Mouse (Mus musculus) embryonic facial prominence, embryonic 15.5 days (tissue): Measurements from ENCODE around the gene Il22ra1. TPM values are rescaled to one million over a fixed set of nuclear protein-coding genes. Genes with fewer than 3 reads are reported as not detected.

Experiments used
- ATAC-seq: fragments of 200-750 bp; cut with Nextera tagmentation; 2 replicates; pipeline ENCODE4 v1.8.0; 2017; ENCODE audit warnings: low read depth, moderate TSS enrichment; ENCODE audit not compliant: insufficient number of reproducible peaks, low FRiP score, low TSS enrichment
- H3K27ac ChIP-seq: fragments of 300-500 bp; sonication (generic); replicated peaks from 2 replicates; pipeline ENCODE4 v1.5.1; 2015; ENCODE audit warnings: mild to moderate bottlenecking, inconsistent platforms
- H3K27me3 ChIP-seq: fragments of 300-500 bp; sonication (generic); 2 replicates; pipeline ENCODE4 v1.6.1; 2015; ENCODE audit warnings: inconsistent platforms
- H3K36me3 ChIP-seq: fragments of 300-500 bp; sonication (generic); 2 replicates; pipeline ENCODE4 v1.6.1; 2015; ENCODE audit warnings: mild to moderate bottlenecking, inconsistent platforms
- H3K4me1 ChIP-seq: fragments of 300-500 bp; sonication (generic); 2 replicates; pipeline ENCODE4 v1.6.1; 2015; ENCODE audit warnings: inconsistent platforms
- H3K4me2 ChIP-seq: fragments of 300-500 bp; sonication (generic); replicated peaks from 2 replicates; pipeline ENCODE4 v1.6.1; 2015; ENCODE audit warnings: mild to moderate bottlenecking, inconsistent platforms
- H3K4me3 ChIP-seq: fragments of 300-500 bp; sonication (generic); replicated peaks from 2 replicates; pipeline ENCODE4 v1.5.1; 2015; ENCODE audit warnings: mild to moderate bottlenecking, inconsistent platforms
- H3K9ac ChIP-seq: fragments of 300-500 bp; sonication (generic); 2 replicates; pipeline ENCODE4 v1.6.1; 2015; ENCODE audit warnings: inconsistent platforms
- H3K9me3 ChIP-seq: fragments of 300-500 bp; sonication (generic); replicated peaks from 2 replicates; pipeline ENCODE4 v1.6.1; 2016; ENCODE audit warnings: inconsistent platforms
- WGBS: fragments of 180-500 bp; shearing (Covaris S2); methylation state at CpG from one replicate; pipeline ENCODE4 v1.1.7; 2015; 5-methylcytosine and 5-hydroxymethylcytosine counted together
- polyA plus RNA-seq: library from polyadenylated mRNA; unstranded; fragments of >200 nt; fragmentation: Nextera tagmentation; extraction: Ambion mirVana; gene quantifications from 2 replicates; pipeline ENCODE4 v1.2.1, GENCODE M21; 2015

Gene Il22ra1
- polyA plus RNA-seq, 1 experiment from 2014 or later: 1.1 TPM

- H3K36me3 ChIP-seq: no peaks in the 10 kb centered on the region
- H3K9ac ChIP-seq: no peak overlapping the region
- H3K27ac ChIP-seq: no peak overlapping the region
- ATAC-seq: no peak
- H3K4me3 ChIP-seq: no peak overlapping the region
- no peaks in the 10 kb centered on the region for H3K9me3 ChIP-seq
- H3K27me3 ChIP-seq: no peaks in the 10 kb centered on the region
- WGBS: 96% methylated on average over 14 of the region's 14 CpGs
- H3K4me2 ChIP-seq: no peak overlapping the region
- H3K4me1 ChIP-seq: no peaks in the 10 kb centered on the region
These were observed 5.9 kb downstream of the Il22ra1 start for GRCm38 (mm10) chr4:135733901-135734300.

GRCm38 (mm10) chr4:135736903-135737302 lies 8.9 kb downstream of the Il22ra1 start:
- H3K27ac ChIP-seq: no peak overlapping the region
- no peak overlapping the region for H3K9ac ChIP-seq
- WGBS: 70% methylated on average over 3 of the region's 3 CpGs
- no peaks in the 10 kb centered on the region for H3K27me3 ChIP-seq
- no peaks in the 10 kb centered on the region for H3K9me3 ChIP-seq
- ATAC-seq: no peak
- no peak overlapping the region for H3K4me2 ChIP-seq
- H3K4me1 ChIP-seq: no peaks in the 10 kb centered on the region
- no peaks in the 10 kb centered on the region for H3K36me3 ChIP-seq
- H3K4me3 ChIP-seq: no peak overlapping the region

GRCm38 (mm10) chr4:135738237-135738636 lies 10.3 kb downstream of the Il22ra1 start:
- Histone ChIP-seq H3K4me1 (no peaks in the 10 kb centered on the region), H3K27me3 (no peaks in the 10 kb centered on the region), H3K9ac (no peak overlapping the region), H3K9me3 (no peaks in the 10 kb centered on the region), H3K36me3 (no peaks in the 10 kb centered on the region), H3K4me2 (no peak overlapping the region), H3K27ac (no peak overlapping the region), H3K4me3 (no peak overlapping the region)
- 64% methylated on average over 5 of the region's 5 CpGs for WGBS
- no peak for ATAC-seq

- WGBS: 61% methylated on average over 7 of the region's 7 CpGs
These were observed 11.2 kb downstream of the Il22ra1 start for GRCm38 (mm10) chr4:135739148-135739547.

DNA sequence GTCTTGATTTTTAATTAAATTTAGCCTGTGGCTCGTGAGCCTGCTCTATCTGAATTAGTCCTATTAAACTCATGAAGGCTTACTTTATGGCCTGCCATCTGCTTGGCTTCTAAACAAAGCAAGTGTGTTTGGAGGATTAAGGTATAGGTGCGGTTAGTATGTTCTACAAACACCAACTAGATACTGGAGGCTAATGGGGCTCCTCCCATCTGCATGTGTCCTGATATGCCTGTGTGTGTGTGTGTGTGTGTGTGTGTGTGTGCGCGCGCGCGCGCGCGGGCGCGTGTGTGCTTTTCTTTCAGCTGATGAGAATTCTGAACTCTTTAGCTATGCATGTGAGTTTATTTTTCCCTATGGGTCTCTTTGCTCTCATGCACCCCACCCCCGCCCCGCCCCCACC lies 11.7 kb downstream of the Il22ra1 start:
- ATAC-seq: no peak
- H3K9me3 ChIP-seq: no peaks in the 10 kb centered on the region

More at GRCm38 (mm10) chr4:135739148-135739547, 11.2 kb downstream of the Il22ra1 start:
- no peak for ATAC-seq
- Histone ChIP-seq H3K4me2 (no peak overlapping the region), H3K4me3 (no peak overlapping the region), H3K27ac (no peak overlapping the region), H3K9ac (no peak overlapping the region), H3K27me3 (no peaks in the 10 kb centered on the region), H3K36me3 (no peaks in the 10 kb centered on the region), H3K9me3 (no peaks in the 10 kb centered on the region), H3K4me1 (no peaks in the 10 kb centered on the region)

DNA sequence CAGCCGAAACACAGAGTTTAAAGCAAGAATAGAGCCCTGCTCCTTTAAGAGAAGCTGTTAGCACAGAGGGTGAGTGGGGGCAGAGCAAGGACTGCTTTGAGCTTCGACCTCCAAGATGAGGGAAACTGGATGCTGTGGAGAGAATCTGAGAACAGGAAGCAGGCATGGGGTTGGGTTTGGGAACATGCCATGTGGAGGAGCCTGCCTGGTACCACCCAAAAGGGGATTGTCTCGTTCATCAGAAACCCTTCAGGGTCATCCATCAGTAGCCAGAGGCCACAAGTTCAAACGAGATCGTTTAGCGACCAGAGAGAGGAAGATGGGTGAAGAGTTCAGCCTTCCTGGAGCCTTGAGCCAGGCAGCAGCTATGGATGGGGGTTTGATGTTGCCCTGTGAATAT lies 15.5 kb downstream of the Il22ra1 start:
- Histone ChIP-seq H3K4me1 (no peaks in the 10 kb centered on the region), H3K9ac (no peak overlapping the region), H3K36me3 (no peaks in the 10 kb centered on the region), H3K27me3 (no peaks in the 10 kb centered on the region), H3K27ac (no peak overlapping the region), H3K4me2 (no peak overlapping the region), H3K4me3 (no peak overlapping the region), H3K9me3 (no peaks in the 10 kb centered on the region)
- ATAC-seq: no peak
- WGBS: 24% methylated on average over 6 of the region's 6 CpGs

More for the DNA sequence above, 11.7 kb downstream of the Il22ra1 start:
- whole genome bisulfite sequencing: 93% methylated on average over 14 of the region's 14 CpGs
- H3K27ac ChIP-seq: no peak overlapping the region
- no peak overlapping the region for H3K4me2 ChIP-seq
- no peak overlapping the region for H3K9ac ChIP-seq
- H3K4me1 ChIP-seq: no peaks in the 10 kb centered on the region
- H3K4me3 ChIP-seq: no peak overlapping the region
- H3K27me3 ChIP-seq: no peaks in the 10 kb centered on the region
- H3K36me3 ChIP-seq: no peaks in the 10 kb centered on the region

DNA sequence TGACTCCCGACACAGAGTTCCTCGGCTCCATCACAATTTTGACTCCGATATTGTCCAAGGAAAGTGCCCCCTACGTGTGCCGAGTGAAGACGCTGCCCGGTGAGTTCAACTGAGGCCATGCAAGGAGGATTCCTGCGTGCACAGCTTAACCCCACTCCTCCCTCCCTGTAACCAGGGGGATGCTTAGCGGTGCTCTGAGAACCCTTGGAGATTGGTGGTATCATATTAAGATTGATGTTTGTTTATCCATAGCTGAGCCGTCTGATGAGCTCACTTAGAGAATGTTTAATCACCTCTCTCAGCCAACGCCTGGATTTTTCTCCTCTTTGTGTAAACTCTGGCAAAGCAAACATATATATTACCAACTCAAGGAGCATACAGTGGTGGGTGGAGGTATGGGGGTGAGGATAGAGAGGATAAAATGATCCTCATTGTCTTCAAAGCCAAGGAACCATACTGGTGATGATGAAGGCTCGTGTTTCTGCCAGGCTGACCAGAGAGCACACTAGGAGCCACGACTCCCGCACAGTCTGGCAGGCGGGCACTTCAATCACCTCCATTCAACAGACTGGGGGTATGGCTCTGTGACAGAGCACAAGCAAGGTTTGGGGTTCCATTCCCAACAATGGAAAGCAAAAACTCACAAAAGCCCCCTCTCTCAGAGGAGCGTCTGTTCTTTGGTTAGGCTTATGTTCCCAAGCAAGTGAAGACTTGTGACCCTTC lies 16.9 kb downstream of the Il22ra1 start:
- Histone ChIP-seq H3K9ac (no peak overlapping the region), H3K27me3 (no peaks in the 10 kb centered on the region), H3K4me1 (no peaks in the 10 kb centered on the region), H3K36me3 (no peaks in the 10 kb centered on the region), H3K4me3 (no peak overlapping the region), H3K4me2 (no peak overlapping the region), H3K27ac (0 out of 2 replicates have a peak overlapping the region, but pooled peaks have one; percentile 34), H3K9me3 (no peaks in the 10 kb centered on the region)
- 56% methylated on average over 16 of the region's 16 CpGs for WGBS
- no peak for ATAC-seq

DNA sequence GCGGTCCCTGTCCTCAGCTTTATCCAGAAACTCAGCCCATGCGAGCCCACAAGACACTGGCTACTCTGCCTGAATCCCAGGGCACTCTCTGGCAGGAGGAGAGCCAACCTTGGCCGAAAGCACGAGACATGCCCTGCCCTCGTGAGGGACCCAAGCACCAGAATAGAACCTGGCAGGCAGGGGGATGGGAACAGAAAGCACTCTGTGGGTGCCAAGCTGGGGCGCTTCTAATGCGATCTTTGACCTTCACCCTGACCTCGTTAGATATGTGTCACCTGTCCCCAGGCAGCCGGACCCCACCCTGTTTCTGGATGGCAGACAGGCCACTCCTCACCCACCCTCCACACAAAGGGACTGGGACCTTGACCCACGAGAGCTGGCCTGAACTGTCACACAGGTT lies 17.6 kb downstream of the Il22ra1 start:
- Histone ChIP-seq H3K4me2 (no peak overlapping the region), H3K27ac (no peak overlapping the region), H3K27me3 (no peaks in the 10 kb centered on the region), H3K4me3 (no peak overlapping the region), H3K4me1 (no peaks in the 10 kb centered on the region), H3K9ac (no peak overlapping the region), H3K9me3 (no peaks in the 10 kb centered on the region), H3K36me3 (no peaks in the 10 kb centered on the region)
- ATAC-seq: no peak
- 72% methylated on average over 10 of the region's 10 CpGs for WGBS

- H3K4me3 ChIP-seq: no peak overlapping the region
- no peak overlapping the region for H3K4me2 ChIP-seq
- no peak overlapping the region for H3K27ac ChIP-seq
- no peaks in the 10 kb centered on the region for H3K27me3 ChIP-seq
- ATAC-seq: no peak
- 79% methylated on average over 8 of the region's 8 CpGs for WGBS
- H3K36me3 ChIP-seq: no peaks in the 10 kb centered on the region
- no peak overlapping the region for H3K9ac ChIP-seq
- H3K9me3 ChIP-seq: no peaks in the 10 kb centered on the region
- H3K4me1 ChIP-seq: no peaks in the 10 kb centered on the region
These were observed 22.9 kb downstream of the Il22ra1 start for GRCm38 (mm10) chr4:135750896-135751295.

DNA sequence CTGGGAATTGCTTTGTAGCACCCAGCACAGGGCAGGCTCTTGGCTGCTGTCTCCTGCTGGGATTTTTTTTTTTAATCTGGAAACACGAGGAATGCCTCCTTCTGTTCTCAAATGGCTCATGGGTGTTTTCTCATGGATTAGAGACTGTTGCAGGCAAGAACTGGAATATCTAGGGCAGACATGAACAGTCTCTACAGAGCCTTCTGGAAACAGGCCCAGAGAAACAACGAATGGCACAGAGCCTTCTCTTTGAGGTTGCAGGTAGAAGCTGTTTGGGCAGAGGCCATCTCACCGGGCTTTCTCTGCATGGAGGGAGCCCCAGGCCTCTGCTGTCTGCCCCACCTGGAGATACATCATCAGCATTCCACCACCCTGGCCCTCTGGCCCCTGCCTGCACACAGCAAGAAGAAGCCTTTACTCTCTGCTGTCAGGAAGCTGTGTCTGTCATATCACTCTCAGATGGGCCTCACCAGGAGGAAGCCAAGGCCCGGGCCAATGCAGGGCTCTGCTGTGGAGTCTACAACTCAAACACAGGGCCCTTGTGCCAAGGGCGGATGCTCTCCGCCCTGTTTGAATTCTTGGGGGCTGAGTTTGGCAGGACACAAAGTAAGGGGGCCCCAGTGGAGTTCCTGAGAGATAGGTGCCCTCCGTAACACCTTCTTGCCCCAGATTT lies 24.3 kb downstream of the Il22ra1 start:
- H3K27ac ChIP-seq: no peak overlapping the region
- 67% methylated on average over 7 of the region's 7 CpGs for WGBS

GRCm38 (mm10) chr4:135752779-135753164 lies 24.8 kb downstream of the Il22ra1 start:
- Histone ChIP-seq H3K9me3 (no peaks in the 10 kb centered on the region), H3K27me3 (no peaks in the 10 kb centered on the region), H3K36me3 (no peaks in the 10 kb centered on the region), H3K4me1 (no peaks in the 10 kb centered on the region), H3K4me2 (no peak overlapping the region), H3K27ac (no peak overlapping the region), H3K4me3 (no peak overlapping the region), H3K9ac (no peak overlapping the region)
- 92% methylated on average over 8 of the region's 8 CpGs for WGBS
- ATAC-seq: no peak

More for the DNA sequence above, 24.3 kb downstream of the Il22ra1 start:
- no peak for ATAC-seq
- Histone ChIP-seq H3K9ac (no peak overlapping the region), H3K4me2 (no peak overlapping the region), H3K27me3 (no peaks in the 10 kb centered on the region), H3K9me3 (no peaks in the 10 kb centered on the region), H3K4me3 (no peak overlapping the region), H3K4me1 (no peaks in the 10 kb centered on the region), H3K36me3 (no peaks in the 10 kb centered on the region)

DNA sequence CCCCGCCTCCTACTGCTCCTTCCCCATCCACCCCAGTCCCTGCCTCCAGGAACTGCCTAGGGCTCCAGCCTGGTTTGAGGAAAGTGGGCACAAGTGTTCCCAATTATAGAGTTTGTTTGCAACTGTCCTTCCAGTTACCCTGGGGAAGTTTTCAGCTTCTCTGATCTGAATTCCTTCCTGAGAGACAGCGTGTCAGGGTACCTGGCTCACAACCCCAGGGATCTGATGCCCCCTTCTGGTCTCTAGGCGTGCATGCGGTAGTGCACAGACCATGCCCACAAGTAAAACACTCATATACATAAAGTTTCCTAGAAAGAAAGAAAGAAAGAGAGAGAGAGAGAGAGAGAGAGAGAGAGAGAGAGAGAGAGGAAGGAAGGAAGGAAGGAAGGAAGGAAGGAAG lies 30.4 kb downstream of the Il22ra1 start:
- Histone ChIP-seq H3K36me3 (no peaks in the 10 kb centered on the region), H3K27me3 (no peaks in the 10 kb centered on the region), H3K4me1 (peaks cover 11% of the 10 kb centered on the region), H3K9me3 (no peaks in the 10 kb centered on the region), H3K4me2 (no peak overlapping the region), H3K4me3 (no peak overlapping the region), H3K27ac (no peak overlapping the region), H3K9ac (no peak overlapping the region)
- ATAC-seq: no peak
- 23% methylated on average over 4 of the region's 4 CpGs for WGBS
